Comparison of ENCODE assay signal across 8 mouse cellular contexts in genomic region chr7:67644291-67644690, GRCm38 (mm10). TPM values are rescaled to one million over a fixed set of nuclear protein-coding genes. Genes with fewer than 3 reads are reported as not detected.
DNase-seq lines count a peak whose midpoint lies in the region; ATAC-seq lines count a peak whose summit lies in the region.

No protein-coding gene starts in this region.

- no peak overlapping the region for H3K27ac ChIP-seq in neural tube, embryonic 11.5 days (ENCODE audit: low read depth, low read length)
- no peak overlapping the region for H3K27ac ChIP-seq in limb, embryonic 11.5 days (replicated peaks; ENCODE audit: low read depth, low read length)
- H3K27ac ChIP-seq in stomach, embryonic 16.5 days (ENCODE audit: low read length), result no peak overlapping the region

- 49% methylated on average over 8 of the region's 8 CpGs for WGBS in neural tube, embryonic 11.5 days
- WGBS in limb, embryonic 11.5 days, result 39% methylated on average over 8 of the region's 8 CpGs
- 33% methylated on average over 8 of the region's 8 CpGs for WGBS in stomach, embryonic 16.5 days

- H3K4me3 ChIP-seq in neural tube, embryonic 11.5 days (ENCODE audit: low read depth, low read length), result peak overlapping the region; percentile 53
- peak overlapping the region; percentile 82 for H3K4me3 ChIP-seq in limb, embryonic 11.5 days (ENCODE audit: low read depth, low read length)
- peak overlapping the region; percentile 89 for H3K4me3 ChIP-seq in stomach, embryonic 16.5 days (replicated peaks; ENCODE audit: low read length)

- no peaks in the 10 kb centered on the region for H3K36me3 ChIP-seq in neural tube, embryonic 11.5 days (ENCODE audit: control insufficient read depth, insufficient read depth, low read length)
- no peaks in the 10 kb centered on the region for H3K36me3 ChIP-seq in limb, embryonic 11.5 days (ENCODE audit: control insufficient read depth, insufficient read depth, low read length)
- H3K36me3 ChIP-seq in stomach, embryonic 16.5 days (ENCODE audit: control insufficient read depth, insufficient read depth, low read length), result no peaks in the 10 kb centered on the region

- H3K9ac ChIP-seq in neural tube, embryonic 11.5 days (ENCODE audit: low read length), result peak overlapping the region; percentile 62
- H3K9ac ChIP-seq in limb, embryonic 11.5 days (ENCODE audit: low read length), result no peak overlapping the region
- H3K9ac ChIP-seq in stomach, embryonic 16.5 days (ENCODE audit: low read length), result peak overlapping the region; percentile 91

- peak overlapping the region; percentile 41 for H3K4me2 ChIP-seq in neural tube, embryonic 11.5 days (ENCODE audit: low read depth)
- peak overlapping the region; percentile 66 for H3K4me2 ChIP-seq in limb, embryonic 11.5 days (ENCODE audit: low read depth, severe bottlenecking)
- H3K4me2 ChIP-seq in stomach, embryonic 16.5 days (ENCODE audit: low read depth, low read length), result peak overlapping the region; percentile 62

- H3K9me3 ChIP-seq in neural tube, embryonic 11.5 days (ENCODE audit: control insufficient read depth, low read length), result no peaks in the 10 kb centered on the region
- no peaks in the 10 kb centered on the region for H3K9me3 ChIP-seq in limb, embryonic 11.5 days (ENCODE audit: control insufficient read depth, low read length)
- no peaks in the 10 kb centered on the region for H3K9me3 ChIP-seq in stomach, embryonic 16.5 days (replicated peaks; ENCODE audit: control insufficient read depth, low read length)

- H3K27me3 ChIP-seq in neural tube, embryonic 11.5 days (ENCODE audit: control insufficient read depth, insufficient read depth, low read length), result no peaks in the 10 kb centered on the region
- H3K27me3 ChIP-seq in limb, embryonic 11.5 days (ENCODE audit: control insufficient read depth, insufficient read depth, low read length), result no peaks in the 10 kb centered on the region
- no peaks in the 10 kb centered on the region for H3K27me3 ChIP-seq in stomach, embryonic 16.5 days (ENCODE audit: control insufficient read depth, insufficient read depth, low read length)

- ATAC-seq in cerebellum, adult (ENCODE audit: insufficient number of reproducible peaks, low FRiP score, low TSS enrichment), result no peak
- ATAC-seq in neural tube, embryonic 11.5 days (ENCODE audit: insufficient read depth, low FRiP score, low TSS enrichment), result no peak
- no peak for ATAC-seq in limb, embryonic 11.5 days (ENCODE audit: insufficient number of reproducible peaks, low FRiP score, low TSS enrichment, low read depth)
- no peak for ATAC-seq in stomach, embryonic 16.5 days (ENCODE audit: insufficient read depth, low FRiP score)

- peak; percentile 11 for DNase-seq in cerebellum, adult 11-12 months
- DNase-seq in neural tube, embryonic 11.5 days (ENCODE audit: low spot score), result no peak
- no peak for DNase-seq in neural tube, embryonic 10.5 days (ENCODE audit: extremely low spot score, low spot score)
- DNase-seq in limb, embryonic 11.5 days (ENCODE audit: low spot score), result no peak
- no peak for DNase-seq in layer of hippocampus, adult 9-11 months
- no peak for DNase-seq in embryo, embryonic 10.5 days (ENCODE audit: low spot score)

- H3K4me1 ChIP-seq in neural tube, embryonic 11.5 days (ENCODE audit: control insufficient read depth, insufficient read depth, low read length), result peaks cover 2% of the 10 kb centered on the region; the same call in 1 of the 2 replicates
- peaks cover 8% of the 10 kb centered on the region; the same call in 1 of the 2 replicates for H3K4me1 ChIP-seq in limb, embryonic 11.5 days (ENCODE audit: control insufficient read depth, insufficient read depth, low read length)
- peaks cover 22% of the 10 kb centered on the region for H3K4me1 ChIP-seq in stomach, embryonic 16.5 days (ENCODE audit: control insufficient read depth, insufficient read depth, low read length)

RNA-seq across cellular contexts. Expression of gene Lrrc28, which starts 0.8 kb away (rescaled TPM):
- 29.6 and 32.6 TPM in 2 replicates for polyA plus RNA-seq in neural tube, embryonic 11.5 days (2014; fragmentation: Nextera tagmentation; extraction: Ambion mirVana)
- 20.9 and 26.2 TPM in 2 replicates for polyA plus RNA-seq in limb, embryonic 11.5 days (2014; fragmentation: Nextera tagmentation; extraction: Ambion mirVana)
- 22.3 and 28.4 TPM in 2 replicates for polyA plus RNA-seq in stomach, embryonic 16.5 days (2015; fragmentation: Nextera tagmentation; extraction: Ambion mirVana)

RNA-seq across cellular contexts. Expression of gene Ttc23, which starts 2.9 kb away (rescaled TPM):
- 35.4 and 41.0 TPM in 2 replicates for polyA plus RNA-seq in neural tube, embryonic 11.5 days (2014; fragmentation: Nextera tagmentation; extraction: Ambion mirVana)
- polyA plus RNA-seq in limb, embryonic 11.5 days (2014; fragmentation: Nextera tagmentation; extraction: Ambion mirVana), result 64.9 and 70.7 TPM in 2 replicates
- polyA plus RNA-seq in stomach, embryonic 16.5 days (2015; fragmentation: Nextera tagmentation; extraction: Ambion mirVana), result 28.4 and 29.8 TPM in 2 replicates
